ENCODE assay signal across 9 mouse cellular contexts in genomic region chr11:87590841-87591525, GRCm38 (mm10). TPM values are rescaled to one million over a fixed set of nuclear protein-coding genes. Genes with fewer than 3 reads are reported as not detected.
A peak's percentile ranks its signal among the peaks of the same experiment; 100 is the strongest.
DNase-seq lines count a peak whose midpoint lies in the region; ATAC-seq lines count a peak whose summit lies in the region.
"Had no signal": no experiment of that assay in that cellular context is flagged by ENCODE, and none has a peak within 500 bp of the region (broad histone marks: within the 10 kb centered on the region; RNA-seq: fewer than 3 reads in every experiment).

No protein-coding gene starts in this region.

- peaks cover 34% of the 10 kb centered on the region for H3K4me1 ChIP-seq in heart, embryonic 16.5 days (ENCODE audit: control insufficient read depth, insufficient read depth, low read length)
- H3K4me1 ChIP-seq in midbrain, embryonic 15.5 days, result peaks cover 49% of the 10 kb centered on the region

- peak overlapping the region; percentile 84 for H3K4me3 ChIP-seq in heart, embryonic 16.5 days (ENCODE audit: low read length)
- H3K4me3 ChIP-seq in midbrain, embryonic 15.5 days, result peak overlapping the region; percentile 72

- H3K4me2 ChIP-seq in heart, embryonic 16.5 days (ENCODE audit: low read depth, low read length), result peak overlapping the region; percentile 83
- peak overlapping the region; percentile 86 for H3K4me2 ChIP-seq in midbrain, embryonic 15.5 days

- no peaks in the 10 kb centered on the region for H3K36me3 ChIP-seq in heart, embryonic 16.5 days (ENCODE audit: control insufficient read depth, insufficient read depth)
- no peaks in the 10 kb centered on the region for H3K36me3 ChIP-seq in midbrain, embryonic 15.5 days (replicated peaks)

- no peaks in the 10 kb centered on the region for H3K27me3 ChIP-seq in heart, embryonic 16.5 days (ENCODE audit: control insufficient read depth, insufficient read depth, low read length)
- no peaks in the 10 kb centered on the region for H3K27me3 ChIP-seq in midbrain, embryonic 15.5 days (replicated peaks)

- ATAC-seq in heart, embryonic 16.5 days (replicated peaks; ENCODE audit: extremely low read depth, insufficient read depth, low FRiP score), result no peak
- no peak for ATAC-seq in midbrain, embryonic 15.5 days (replicated peaks)

- peak; percentile 40 to 60 for DNase-seq in layer of hippocampus, postnatal 10 days (ENCODE audit: low spot score in 2 of 2)
- DNase-seq in layer of hippocampus, adult 8-10 months (ENCODE audit: low spot score in 2 of 2), result no peak
- DNase-seq in NIH3T3 (ENCODE audit: low read depth), result peak; percentile 54
- DNase-seq in embryo, embryonic 9.5 days (ENCODE audit: extremely low spot score), result peak; percentile 56
- DNase-seq in kidney, postnatal 36 days, result peak; percentile 31 to 59
- DNase-seq in thymus, postnatal 36 days, result peak; percentile 28 to 39

- H3K27ac ChIP-seq in heart, embryonic 16.5 days (ENCODE audit: low read length), result peak overlapping the region; percentile 91
- peak overlapping the region; percentile 88 for H3K27ac ChIP-seq in midbrain, embryonic 15.5 days

- peak overlapping the region; percentile 96 for H3K9ac ChIP-seq in heart, embryonic 16.5 days (ENCODE audit: low read length)
- peak overlapping the region; percentile 82 for H3K9ac ChIP-seq in midbrain, embryonic 15.5 days

- H3K9me3 ChIP-seq in heart, embryonic 16.5 days (replicated peaks; ENCODE audit: control insufficient read depth, low read length), result no peaks in the 10 kb centered on the region
- no peaks in the 10 kb centered on the region for H3K9me3 ChIP-seq in midbrain, embryonic 15.5 days

- WGBS in heart, embryonic 16.5 days, result 3% methylated on average over 25 of the region's 25 CpGs
- 3% methylated on average over 25 of the region's 25 CpGs for WGBS in midbrain, embryonic 15.5 days

RNA-seq across cellular contexts. Expression of gene Mtmr4, which starts 1.0 kb away (rescaled TPM):
- total RNA-seq in layer of hippocampus, postnatal 10 days (2021), result 10 to 100 TPM; 82.7 to 84.6 TPM
- 100 to 1,000 TPM in 1 of 4 experiments, 10 to 100 TPM in 3; 75.1 to 105 (median 86.8) TPM for total RNA-seq in layer of hippocampus, adult 8-10 months (2022)
- 14.8 and 16.5 TPM in 2 replicates for polyA plus RNA-seq in heart, embryonic 16.5 days (2015; fragmentation: Nextera tagmentation; extraction: Ambion mirVana)
- polyA plus RNA-seq in midbrain, embryonic 15.5 days (2015; fragmentation: Nextera tagmentation; extraction: Ambion mirVana), result 57.2 and 59.8 TPM in 2 replicates

RNA-seq across cellular contexts. Expression of gene Sept4, which starts 22.3 kb away (rescaled TPM):
- 10 to 100 TPM; 45.5 to 50.6 TPM for total RNA-seq in layer of hippocampus, postnatal 10 days (2021)
- total RNA-seq in layer of hippocampus, adult 8-10 months (2022), result 100 to 1,000 TPM; 174 to 201 (median 193) TPM
- 27.8 and 32.4 TPM in 2 replicates for polyA plus RNA-seq in heart, embryonic 16.5 days (2015; fragmentation: Nextera tagmentation; extraction: Ambion mirVana)
- 28.2 and 28.4 TPM in 2 replicates for polyA plus RNA-seq in midbrain, embryonic 15.5 days (2015; fragmentation: Nextera tagmentation; extraction: Ambion mirVana)

RNA-seq across cellular contexts. Expression of gene Gm11492, which starts 24.5 kb away (rescaled TPM):
- total RNA-seq in layer of hippocampus, postnatal 10 days (2021), result not detected
- not detected for total RNA-seq in layer of hippocampus, adult 8-10 months (2022)
- polyA plus RNA-seq in heart, embryonic 16.5 days (2015; fragmentation: Nextera tagmentation; extraction: Ambion mirVana), result not detected in 2 replicates
- polyA plus RNA-seq in midbrain, embryonic 15.5 days (2015; fragmentation: Nextera tagmentation; extraction: Ambion mirVana), result not detected in 2 replicates
- polyA plus RNA-seq: brain, embryonic 14.5 days had no signal

RNA-seq across cellular contexts. Expression of gene Hsf5, which starts 26.0 kb away (rescaled TPM):
- total RNA-seq in layer of hippocampus, postnatal 10 days (2021), result under 1 TPM; 0.51 to 0.87 TPM
- under 1 TPM; 0.45 to 0.77 (median 0.57) TPM for total RNA-seq in layer of hippocampus, adult 8-10 months (2022)
- polyA plus RNA-seq in heart, embryonic 16.5 days (2015; fragmentation: Nextera tagmentation; extraction: Ambion mirVana), result 0.10 and 0.14 TPM in 2 replicates
- 0.37 and 0.61 TPM in 2 replicates for polyA plus RNA-seq in midbrain, embryonic 15.5 days (2015; fragmentation: Nextera tagmentation; extraction: Ambion mirVana)

Comparison
In these comparisons a context has a peak if more than half of its experiments do, and no peak if none do; other contexts are left out.
1. DNase-seq: peak in layer of hippocampus, postnatal 10 days (2 of 2), NIH3T3 (single experiment), embryo, embryonic 9.5 days (single experiment), kidney, postnatal 36 days (2 of 2) and thymus, postnatal 36 days (2 of 2); none in layer of hippocampus, adult 8-10 months (0 of 2).